Mouse (Mus musculus): ENCODE results near the gene Bpifb9a. TPM values are rescaled to one million over a fixed set of nuclear protein-coding genes. Genes with fewer than 3 reads are reported as not detected.

Bpifb9a gene
- polyA plus RNA-seq, 1 experiment, result not detected

Other genes with a start within 250 kb of the Bpifb9a start
- gene Bpifa2, start 249.6 kb upstream of the Bpifb9a start, polyA plus RNA-seq (2012; rRNA removed), result not detected in 2 replicates
- gene Bpifa3, start 127.5 kb upstream of the Bpifb9a start, polyA plus RNA-seq (2012; rRNA removed), result not detected in 2 replicates
- gene Bpifa1, start 115.0 kb upstream of the Bpifb9a start, polyA plus RNA-seq (2012; rRNA removed), result not detected in 2 replicates
- gene Bpifa5, start 95.2 kb upstream of the Bpifb9a start, polyA plus RNA-seq (2012; rRNA removed), result not detected in 2 replicates
- gene Bpifb1, start 67.0 kb upstream of the Bpifb9a start, polyA plus RNA-seq (2012; rRNA removed), result 2.7 TPM in 1 of 2 replicates, not detected in the other
- 0.09 TPM in 1 of 2 replicates, not detected in the other for gene Bpifb5, start 34.1 kb upstream of the Bpifb9a start, polyA plus RNA-seq (2012; rRNA removed)
- not detected in 2 replicates for gene Bpifb9b, start 49.4 kb downstream of the Bpifb9a start, polyA plus RNA-seq (2012; rRNA removed)
- 3.2 and 5.4 TPM in 2 replicates for gene Cdk5rap1, start 115.2 kb downstream of the Bpifb9a start, polyA plus RNA-seq (2012; rRNA removed)
- gene Snta1, start 150.2 kb downstream of the Bpifb9a start, polyA plus RNA-seq (2012; rRNA removed), result 12.0 and 27.5 TPM in 2 replicates
- gene Cbfa2t2, start 178.6 kb downstream of the Bpifb9a start, polyA plus RNA-seq (2012; rRNA removed), result 3.6 and 9.8 TPM in 2 replicates